In genomic region chr7:44821666-44822448, GRCm38 (mm10) we compare ENCODE assay signal across 9 mouse cellular contexts. TPM values are rescaled to one million over a fixed set of nuclear protein-coding genes. Genes with fewer than 3 reads are reported as not detected.
DNase-seq lines count a peak whose midpoint lies in the region; ATAC-seq and TF ChIP-seq lines count a peak whose summit lies in the region.
"Had no signal": no experiment of that assay in that cellular context is flagged by ENCODE, and none has a peak within 500 bp of the region (broad histone marks: within the 10 kb centered on the region; RNA-seq: fewer than 3 reads in every experiment).

No protein-coding gene starts in this region.

- intact Hi-C loops in heart, postnatal 14 days (cut with DNase I), result loop anchor here (10.0 kb wide), 1 partner anchor 167 kb away; no protein-coding TSS in a partner anchor

- no peak overlapping the region for H3K27ac ChIP-seq in heart, embryonic 11.5 days (ENCODE audit: low read depth, low read length)
- no peak overlapping the region for H3K27ac ChIP-seq in bone marrow, adult 2 months (ENCODE audit: control insufficient read depth, insufficient read depth, low read depth, low read length, poor library complexity)
- H3K27ac ChIP-seq in liver, embryonic 14.5 days, result no peak overlapping the region
- H3K27ac ChIP-seq in hindbrain, embryonic 10.5 days, result no peak overlapping the region
- no peak overlapping the region for H3K27ac ChIP-seq in forebrain, embryonic 12.5 days
- H3K27ac ChIP-seq: limb, embryonic 10.5 days had no signal

- no peak for TF ChIP-seq POLR2A in bone marrow, adult 2 months (IDR thresholded peaks at IDR 0.05; ENCODE audit: borderline replicate concordance, control insufficient read depth, low read depth, low read length)

- DNase-seq in heart, postnatal 14 days, result peak; percentile 0 to 1
- DNase-seq in ovary, adult 18-20 months (ENCODE audit: low spot score), result peak; percentile 1
- no peak for DNase-seq in ovary, postnatal 10 days (ENCODE audit: low spot score)
- no peak for DNase-seq in liver, embryonic 14.5 days (ENCODE audit: low read depth in 3 of 3, low spot score in 3 of 3)
- DNase-seq in hindbrain, embryonic 10.5 days (ENCODE audit: low spot score), result no peak

- H3K4me1 ChIP-seq in heart, embryonic 11.5 days (ENCODE audit: control insufficient read depth, insufficient read depth, low read length), result peaks cover 48% of the 10 kb centered on the region
- peaks cover 7% of the 10 kb centered on the region for H3K4me1 ChIP-seq in bone marrow, adult 2 months (ENCODE audit: control insufficient read depth, insufficient read depth, low read length)
- H3K4me1 ChIP-seq in liver, embryonic 14.5 days (replicated peaks; ENCODE audit: control insufficient read depth in 2 of 2, insufficient read depth in 2 of 2, low read length in 1 of 2), result peaks cover 41 to 63% of the 10 kb centered on the region in 2 experiments
- peaks cover 65% of the 10 kb centered on the region for H3K4me1 ChIP-seq in hindbrain, embryonic 10.5 days (replicated peaks)
- peaks cover 59% of the 10 kb centered on the region for H3K4me1 ChIP-seq in forebrain, embryonic 12.5 days

- no peaks in the 10 kb centered on the region for H3K36me3 ChIP-seq in heart, embryonic 11.5 days (ENCODE audit: control insufficient read depth, insufficient read depth, low read length)
- H3K36me3 ChIP-seq in liver, embryonic 14.5 days (replicated peaks; ENCODE audit: control insufficient read depth, insufficient read depth, low read depth), result peaks cover 8% of the 10 kb centered on the region; the same call in 1 of the 2 replicates
- H3K36me3 ChIP-seq in hindbrain, embryonic 10.5 days, result peaks cover 63% of the 10 kb centered on the region
- peaks cover 12% of the 10 kb centered on the region; the same call in 1 of the 2 replicates for H3K36me3 ChIP-seq in forebrain, embryonic 12.5 days (replicated peaks)

- TF ChIP-seq EP300 in liver, embryonic 14.5 days (IDR thresholded peaks at IDR 0.05; ENCODE audit: low read depth), result no peak

- 84% methylated on average over 7 of the region's 7 CpGs for WGBS in heart, embryonic 11.5 days (ENCODE audit: insufficient replicate concordance)
- WGBS in bone marrow, adult 2 months, result 63% methylated on average over 7 of the region's 7 CpGs
- 70% methylated on average over 7 of the region's 7 CpGs for WGBS in liver, embryonic 14.5 days (ENCODE audit: insufficient replicate concordance)
- WGBS in hindbrain, embryonic 10.5 days, result 87% methylated on average over 7 of the region's 7 CpGs
- 88% methylated on average over 7 of the region's 7 CpGs for whole genome bisulfite sequencing in forebrain, embryonic 12.5 days

- peak; percentile 28; the same call in 1 of the 2 replicates for TF ChIP-seq CTCF in bone marrow, adult 2 months (IDR thresholded peaks at IDR 0.05; ENCODE audit: control insufficient read depth, insufficient read depth, low read length)
- peak; percentile 56 for TF ChIP-seq CTCF in liver, embryonic 14.5 days (IDR thresholded peaks at IDR 0.05; ENCODE audit: low read depth)

- H3K4me2 ChIP-seq in heart, embryonic 11.5 days, result no peak overlapping the region
- H3K4me2 ChIP-seq in liver, embryonic 14.5 days (ENCODE audit: low read depth), result no peak overlapping the region
- no peak overlapping the region for H3K4me2 ChIP-seq in forebrain, embryonic 12.5 days

- no peak for ATAC-seq in heart, embryonic 11.5 days (replicated peaks; ENCODE audit: insufficient number of reproducible peaks, low FRiP score, low TSS enrichment)
- no peak for ATAC-seq in liver, embryonic 14.5 days (ENCODE audit: insufficient read depth)
- no peak for ATAC-seq in forebrain, embryonic 12.5 days (ENCODE audit: low FRiP score)

- H3K9me3 ChIP-seq in heart, embryonic 11.5 days (replicated peaks; ENCODE audit: control insufficient read depth, low read length), result no peaks in the 10 kb centered on the region
- no peaks in the 10 kb centered on the region for H3K9me3 ChIP-seq in liver, embryonic 14.5 days (ENCODE audit: control insufficient read depth, low read length)
- H3K9me3 ChIP-seq in hindbrain, embryonic 10.5 days, result no peaks in the 10 kb centered on the region
- H3K9me3 ChIP-seq in forebrain, embryonic 12.5 days, result no peaks in the 10 kb centered on the region
- H3K9me3 ChIP-seq: limb, embryonic 10.5 days had no signal

- no peak overlapping the region for H3K9ac ChIP-seq in heart, embryonic 11.5 days (ENCODE audit: low read depth, low read length)
- no peak overlapping the region for H3K9ac ChIP-seq in liver, embryonic 14.5 days (replicated peaks)
- no peak overlapping the region for H3K9ac ChIP-seq in forebrain, embryonic 12.5 days

- no peaks in the 10 kb centered on the region for H3K27me3 ChIP-seq in heart, embryonic 11.5 days (ENCODE audit: control insufficient read depth, insufficient read depth, low read length)
- H3K27me3 ChIP-seq in liver, embryonic 14.5 days (ENCODE audit: control insufficient read depth, insufficient read depth, low read length), result no peaks in the 10 kb centered on the region
- no peaks in the 10 kb centered on the region for H3K27me3 ChIP-seq in hindbrain, embryonic 10.5 days (ENCODE audit: insufficient read depth, poor library complexity, severe bottlenecking)
- H3K27me3 ChIP-seq in forebrain, embryonic 12.5 days, result no peaks in the 10 kb centered on the region

- H3K4me3 ChIP-seq in heart, embryonic 11.5 days (ENCODE audit: low read depth, low read length), result no peak overlapping the region
- no peak overlapping the region for H3K4me3 ChIP-seq in bone marrow, adult 2 months (replicated peaks; ENCODE audit: control insufficient read depth, low read depth, low read length)
- no peak overlapping the region for H3K4me3 ChIP-seq in liver, embryonic 14.5 days (ENCODE audit: insufficient read depth in 1 of 2, low read depth in 2 of 2, low read length in 2 of 2)
- no peak overlapping the region for H3K4me3 ChIP-seq in hindbrain, embryonic 10.5 days
- no peak overlapping the region for H3K4me3 ChIP-seq in forebrain, embryonic 12.5 days (replicated peaks)
- H3K4me3 ChIP-seq: limb, embryonic 10.5 days had no signal

RNA-seq across cellular contexts. Expression of gene Atf5, which starts 5.4 kb away (rescaled TPM):
- 10 to 100 TPM; 52.4 to 57.4 TPM for total RNA-seq in heart, postnatal 14 days (2021)
- 1.6 and 1.9 TPM in 2 replicates for polyA plus RNA-seq in heart, embryonic 11.5 days (2014; fragmentation: Nextera tagmentation; extraction: Ambion mirVana)
- polyA plus RNA-seq in bone marrow, adult 2 months (2011; ENCODE audit: insufficient read depth, insufficient read length, low replicate concordance, missing spikeins), result 24.5 and 32.7 TPM in 2 replicates
- polyA plus RNA-seq in liver, embryonic 14.5 days (2012; rRNA removed), result 33.8 and 36.4 TPM in 2 replicates
- polyA plus RNA-seq in liver, embryonic 14.5 days (2014; fragmentation: Nextera tagmentation; extraction: Ambion mirVana), result 2.5 TPM in 2 replicates
- 4.6 TPM in 2 replicates for polyA plus RNA-seq in hindbrain, embryonic 10.5 days (2016; fragmentation: Nextera tagmentation; extraction: Ambion mirVana)
- 6.9 and 7.1 TPM in 2 replicates for polyA plus RNA-seq in forebrain, embryonic 12.5 days (2016; fragmentation: Nextera tagmentation; extraction: Ambion mirVana)

RNA-seq across cellular contexts. Expression of gene Il4i1, which starts 5.7 kb away (rescaled TPM):
- 1 to 10 TPM in 1 of 2 experiments, under 1 TPM in 1; 0.72 to 1.1 TPM for total RNA-seq in heart, postnatal 14 days (2021)
- polyA plus RNA-seq in heart, embryonic 11.5 days (2014; fragmentation: Nextera tagmentation; extraction: Ambion mirVana), result 0.14 and 1.2 TPM in 2 replicates
- polyA plus RNA-seq in bone marrow, adult 2 months (2011; ENCODE audit: insufficient read depth, insufficient read length, low replicate concordance, missing spikeins), result 4.2 and 24.8 TPM in 2 replicates
- 0.36 and 0.40 TPM in 2 replicates for polyA plus RNA-seq in liver, embryonic 14.5 days (2012; rRNA removed)
- 0.22 and 0.52 TPM in 2 replicates for polyA plus RNA-seq in liver, embryonic 14.5 days (2014; fragmentation: Nextera tagmentation; extraction: Ambion mirVana)
- 1.7 and 1.9 TPM in 2 replicates for polyA plus RNA-seq in hindbrain, embryonic 10.5 days (2016; fragmentation: Nextera tagmentation; extraction: Ambion mirVana)
- polyA plus RNA-seq in forebrain, embryonic 12.5 days (2016; fragmentation: Nextera tagmentation; extraction: Ambion mirVana), result 2.3 and 2.5 TPM in 2 replicates

RNA-seq across cellular contexts. Expression of gene Nup62, which starts 6.0 kb away (rescaled TPM):
- total RNA-seq in heart, postnatal 14 days (2021), result 10 to 100 TPM; 31.6 to 33.3 TPM
- 49.0 and 57.5 TPM in 2 replicates for polyA plus RNA-seq in heart, embryonic 11.5 days (2014; fragmentation: Nextera tagmentation; extraction: Ambion mirVana)
- polyA plus RNA-seq in bone marrow, adult 2 months (2011; ENCODE audit: insufficient read depth, insufficient read length, low replicate concordance, missing spikeins), result 24.0 and 44.7 TPM in 2 replicates
- 44.8 and 50.2 TPM in 2 replicates for polyA plus RNA-seq in liver, embryonic 14.5 days (2012; rRNA removed)
- 31.5 and 32.8 TPM in 2 replicates for polyA plus RNA-seq in liver, embryonic 14.5 days (2014; fragmentation: Nextera tagmentation; extraction: Ambion mirVana)
- polyA plus RNA-seq in hindbrain, embryonic 10.5 days (2016; fragmentation: Nextera tagmentation; extraction: Ambion mirVana), result 135 and 158 TPM in 2 replicates
- polyA plus RNA-seq in forebrain, embryonic 12.5 days (2016; fragmentation: Nextera tagmentation; extraction: Ambion mirVana), result 94.6 and 105 TPM in 2 replicates

RNA-seq across cellular contexts. Expression of gene Akt1s1, which starts 26.9 kb away (rescaled TPM):
- 10 to 100 TPM; 61.1 to 63.3 TPM for total RNA-seq in heart, postnatal 14 days (2021)
- 38.6 and 53.9 TPM in 2 replicates for polyA plus RNA-seq in heart, embryonic 11.5 days (2014; fragmentation: Nextera tagmentation; extraction: Ambion mirVana)
- 28.2 and 48.0 TPM in 2 replicates for polyA plus RNA-seq in bone marrow, adult 2 months (2011; ENCODE audit: insufficient read depth, insufficient read length, low replicate concordance, missing spikeins)
- polyA plus RNA-seq in liver, embryonic 14.5 days (2012; rRNA removed), result 25.8 and 36.4 TPM in 2 replicates
- polyA plus RNA-seq in liver, embryonic 14.5 days (2014; fragmentation: Nextera tagmentation; extraction: Ambion mirVana), result 10.0 and 10.6 TPM in 2 replicates
- 81.7 and 93.3 TPM in 2 replicates for polyA plus RNA-seq in hindbrain, embryonic 10.5 days (2016; fragmentation: Nextera tagmentation; extraction: Ambion mirVana)
- 95.2 and 96.0 TPM in 2 replicates for polyA plus RNA-seq in forebrain, embryonic 12.5 days (2016; fragmentation: Nextera tagmentation; extraction: Ambion mirVana)

RNA-seq across cellular contexts. Expression of gene Tbc1d17, which starts 27.0 kb away (rescaled TPM):
- 10 to 100 TPM; 41.0 to 42.8 TPM for total RNA-seq in heart, postnatal 14 days (2021)
- polyA plus RNA-seq in heart, embryonic 11.5 days (2014; fragmentation: Nextera tagmentation; extraction: Ambion mirVana), result 48.2 and 49.2 TPM in 2 replicates
- 24.5 and 49.2 TPM in 2 replicates for polyA plus RNA-seq in bone marrow, adult 2 months (2011; ENCODE audit: insufficient read depth, insufficient read length, low replicate concordance, missing spikeins)
- polyA plus RNA-seq in liver, embryonic 14.5 days (2012; rRNA removed), result 12.9 and 16.2 TPM in 2 replicates
- polyA plus RNA-seq in liver, embryonic 14.5 days (2014; fragmentation: Nextera tagmentation; extraction: Ambion mirVana), result 18.3 and 20.2 TPM in 2 replicates
- polyA plus RNA-seq in hindbrain, embryonic 10.5 days (2016; fragmentation: Nextera tagmentation; extraction: Ambion mirVana), result 77.1 and 91.1 TPM in 2 replicates
- 80.7 and 83.8 TPM in 2 replicates for polyA plus RNA-seq in forebrain, embryonic 12.5 days (2016; fragmentation: Nextera tagmentation; extraction: Ambion mirVana)

Comparison
In these comparisons a context has a peak if more than half of its experiments do, and no peak if none do; other contexts are left out.
1. DNase-seq: peak in heart, postnatal 14 days (2 of 2) and ovary, adult 18-20 months (single experiment); none in ovary, postnatal 10 days (single experiment), liver, embryonic 14.5 days (0 of 3) and hindbrain, embryonic 10.5 days (single experiment).